Mouse (Mus musculus) naive thymus-derived CD4-positive, alpha-beta T cell, adult 2 months (primary cell): ENCODE measurements around the gene Tmem164.
"Not testable (repeated sequence)": the region's sequence is repeated elsewhere in the genome, so short reads cannot be mapped to it uniquely, and the experiment has no call there.

Experiments
- DNase-seq: peaks from one replicate; pipeline ENCODE4 v3.0.0-alpha.2; 2011; ENCODE audit warnings: low read depth

Gene Tmem164

DNA sequence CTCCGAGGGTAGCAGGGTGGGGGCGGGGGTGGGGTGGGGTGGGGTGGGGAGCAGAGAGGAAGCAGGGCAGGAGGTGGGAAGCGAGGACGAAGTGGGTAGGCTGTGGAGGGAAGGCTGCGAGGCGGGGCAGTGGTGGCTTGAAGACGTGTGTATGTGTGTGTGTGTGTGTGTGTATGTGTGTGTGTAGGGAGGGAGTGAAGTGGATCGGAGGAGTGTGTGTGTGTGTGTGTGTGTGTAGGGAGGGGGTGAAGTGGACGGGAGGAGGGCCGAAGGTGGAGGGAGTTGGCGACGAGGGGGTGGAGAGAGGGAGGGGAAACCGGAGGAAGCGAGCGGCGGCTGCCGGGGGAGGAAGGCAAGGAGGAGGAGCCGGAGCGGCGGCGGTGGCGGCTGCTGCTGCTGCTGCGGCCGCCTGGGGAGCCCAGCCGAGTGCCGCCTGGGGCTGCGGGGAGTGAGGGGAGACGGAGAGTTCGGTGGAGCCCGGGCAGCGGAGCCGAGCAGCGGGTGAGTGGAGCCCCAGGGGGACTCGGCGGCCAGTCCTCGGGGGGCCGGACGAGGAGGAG, at the start of gene Tmem164:
Gene Tmem164, plus strand, starts transcription at position 351 of the 560 bp plus-strand sequence.
- DNase-seq, result peak; percentile 77

DNA sequence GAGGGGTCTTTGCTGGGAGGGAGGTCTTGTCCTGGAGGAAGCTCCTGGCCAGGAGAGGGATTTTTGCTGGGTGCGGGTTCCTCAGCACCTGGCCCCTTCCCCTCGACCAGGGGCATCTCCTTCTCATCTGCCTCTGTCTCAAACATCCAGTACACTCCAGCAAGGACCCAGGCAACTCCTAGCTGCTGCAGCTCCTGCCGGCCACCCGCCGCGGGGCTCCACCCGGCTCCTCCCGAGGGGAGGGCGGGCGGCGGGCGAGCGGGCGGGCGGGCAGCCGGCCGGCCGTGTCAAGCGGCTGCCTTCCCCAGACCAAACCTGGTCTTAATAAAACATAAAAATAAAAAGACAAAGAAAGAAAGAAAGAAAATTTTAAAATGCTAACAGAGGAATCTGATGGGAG, 48.2 kb upstream of the Tmem164 start:
- not testable (repeated sequence) for DNase-seq

GRCm38 (mm10) chrX:142647202-142647601, 34.0 kb upstream of the Tmem164 start:
- DNase-seq, result no peak

DNA sequence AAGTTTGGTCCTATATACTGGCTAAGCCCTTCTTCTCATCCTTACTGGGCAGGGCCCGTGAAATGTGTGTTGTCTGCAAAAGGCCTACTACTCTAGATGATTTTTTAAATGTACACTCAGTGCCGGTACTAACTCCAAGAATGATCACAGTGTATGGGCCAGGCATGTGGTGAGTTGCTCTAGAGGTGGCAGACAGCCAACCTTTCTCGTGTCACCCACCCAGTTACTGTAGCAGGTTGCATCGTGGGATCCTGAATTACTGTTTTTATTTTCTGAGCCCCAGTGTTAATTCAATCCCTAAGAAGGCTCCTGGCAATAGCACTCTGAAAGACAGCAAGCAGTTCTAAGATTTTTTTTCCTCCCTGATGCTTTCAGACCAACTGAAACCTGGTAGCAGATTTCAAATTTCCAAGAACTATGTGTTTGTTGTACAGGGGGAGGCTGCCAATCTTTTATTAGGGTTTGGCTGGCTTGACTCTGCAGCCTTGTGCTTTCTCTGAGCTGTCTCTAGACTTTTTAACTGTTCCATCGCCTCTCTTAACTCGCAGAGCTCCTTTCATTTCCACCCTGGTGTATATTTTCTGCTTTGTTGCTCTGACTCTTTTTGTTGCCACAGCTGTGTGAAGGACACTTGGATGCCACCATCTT, 31.0 kb upstream of the Tmem164 start:
- no peak for DNase-seq

DNA sequence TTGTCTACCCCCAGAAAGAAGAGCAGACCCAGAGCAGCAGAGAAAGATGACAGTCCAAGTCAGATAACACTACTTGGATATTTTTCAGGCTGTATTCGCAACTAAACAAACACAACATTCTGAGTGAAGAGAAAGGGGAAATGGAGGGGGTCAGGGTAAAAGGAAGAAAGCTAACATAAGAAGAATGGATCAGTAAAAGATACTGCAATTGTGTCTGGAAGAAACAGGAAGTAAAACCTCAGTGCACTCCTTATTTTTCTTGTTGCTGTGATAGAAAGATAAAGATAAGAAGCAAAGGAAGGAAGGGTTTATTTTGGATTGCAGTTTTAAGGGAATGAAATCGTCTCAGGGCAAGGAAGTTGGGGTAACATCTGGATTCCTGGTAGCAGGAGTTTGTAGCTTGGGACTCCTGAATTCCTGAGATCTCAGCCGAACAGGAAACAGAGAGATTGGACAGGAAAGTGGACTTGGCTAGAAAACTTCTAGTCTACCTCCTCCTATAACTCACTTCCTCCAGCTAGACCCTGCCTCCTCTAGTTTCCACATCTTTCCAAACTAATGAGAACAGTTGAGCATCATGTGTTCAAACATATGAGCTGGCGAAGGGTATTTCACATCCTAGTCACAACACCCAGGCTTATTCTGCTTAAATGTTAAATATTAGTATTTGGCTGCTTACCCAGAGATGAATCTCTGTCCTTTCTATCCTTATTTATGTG, 16.3 kb upstream of the Tmem164 start:
- DNase-seq, result no peak

DNA sequence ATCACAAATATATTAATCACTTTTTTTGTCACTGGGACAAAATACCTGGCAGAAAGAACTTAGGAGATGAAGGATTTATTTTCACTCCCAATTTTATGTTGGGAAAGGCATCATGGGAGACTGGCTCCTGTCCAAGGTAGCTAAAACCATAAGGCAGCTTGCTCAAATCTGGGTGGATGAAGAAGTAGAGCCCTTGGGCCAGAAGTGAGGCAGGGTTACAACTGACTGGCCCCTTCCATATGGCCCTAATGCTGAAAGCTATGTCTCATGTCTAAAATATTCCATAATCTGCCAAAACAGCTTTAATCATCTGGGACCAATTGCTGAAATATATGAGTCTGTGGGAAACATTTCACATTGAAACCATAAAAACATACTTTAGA, 15.8 kb upstream of the Tmem164 start:
- no peak for DNase-seq

DNA sequence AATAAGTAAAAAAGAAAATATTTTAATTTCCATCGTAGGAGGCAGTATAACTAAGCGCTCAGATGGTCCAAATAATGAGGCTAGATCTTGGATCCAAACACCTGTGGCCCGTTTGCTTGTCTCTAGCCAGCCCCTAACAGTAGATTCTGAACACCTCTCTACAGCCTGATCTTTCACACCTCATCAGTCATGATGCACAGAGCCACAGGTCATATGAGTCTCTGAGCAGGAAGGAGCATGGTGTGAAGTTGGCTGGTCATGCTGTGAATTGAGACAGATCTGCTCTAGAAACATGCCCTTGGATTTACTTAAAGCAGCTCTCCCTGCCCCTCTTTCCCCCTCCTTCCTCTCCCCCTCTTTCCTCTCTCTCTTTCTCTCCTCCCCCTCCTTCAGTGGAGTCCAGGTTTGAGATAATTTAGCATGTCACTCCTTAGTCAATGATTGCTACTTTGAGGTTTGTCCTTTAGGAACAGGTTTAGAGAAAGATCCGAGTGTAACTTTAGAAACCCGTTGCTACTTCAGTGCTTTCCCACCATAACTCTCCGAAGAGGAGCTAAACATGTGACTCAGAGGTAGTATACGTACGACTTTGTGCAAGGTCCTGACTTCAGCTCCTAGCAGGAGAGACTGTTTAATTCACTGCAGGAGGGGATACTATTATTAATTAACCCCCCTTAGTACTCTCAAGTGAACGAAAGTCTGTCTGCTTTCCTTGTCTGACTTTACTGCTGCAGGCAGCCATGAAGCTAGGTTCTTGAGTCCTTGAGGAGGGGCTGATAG, 11.7 kb upstream of the Tmem164 start:
- no peak for DNase-seq

- no peak for DNase-seq
These were observed 11.1 kb upstream of the Tmem164 start for GRCm38 (mm10) chrX:142670121-142670520.

DNA sequence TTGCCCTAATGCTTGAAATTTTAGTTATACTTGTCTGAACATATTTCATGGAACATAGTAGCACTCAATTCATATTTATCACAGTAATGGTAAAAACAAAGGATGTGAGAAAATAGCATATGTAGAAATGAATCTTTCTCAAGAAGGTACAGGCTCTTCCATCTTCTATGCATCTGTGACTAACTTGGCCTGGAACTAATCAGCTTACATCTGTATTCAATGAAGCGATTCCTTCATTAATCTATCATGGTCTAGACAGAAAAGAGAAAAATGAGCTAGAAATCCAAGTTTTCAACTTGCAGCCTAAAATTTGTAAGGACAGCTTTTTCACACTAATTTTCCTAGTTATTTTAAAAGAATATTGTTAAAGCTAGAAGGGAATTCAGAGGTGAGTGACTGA, 10.1 kb upstream of the Tmem164 start:
- DNase-seq, result no peak

DNA sequence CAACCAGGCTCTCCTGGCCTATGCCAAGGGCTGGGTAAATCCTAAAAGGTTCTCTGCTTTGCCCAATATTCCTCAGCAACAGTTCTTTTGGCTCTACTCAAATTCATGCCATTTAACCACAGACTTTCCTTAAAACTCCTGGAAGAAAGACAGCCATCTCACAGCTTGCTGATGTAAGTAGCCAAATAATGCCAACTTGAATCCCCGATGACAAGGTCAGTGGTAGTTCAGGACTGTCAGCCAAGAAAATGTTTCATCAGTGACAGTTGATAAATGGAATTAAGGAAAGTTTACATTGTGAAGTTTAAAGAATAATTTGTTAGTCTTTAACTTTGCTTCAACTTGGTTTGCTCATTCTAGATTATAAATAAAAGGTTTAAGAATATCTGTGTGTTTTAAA, 8.5 kb upstream of the Tmem164 start:
- no peak for DNase-seq

DNA sequence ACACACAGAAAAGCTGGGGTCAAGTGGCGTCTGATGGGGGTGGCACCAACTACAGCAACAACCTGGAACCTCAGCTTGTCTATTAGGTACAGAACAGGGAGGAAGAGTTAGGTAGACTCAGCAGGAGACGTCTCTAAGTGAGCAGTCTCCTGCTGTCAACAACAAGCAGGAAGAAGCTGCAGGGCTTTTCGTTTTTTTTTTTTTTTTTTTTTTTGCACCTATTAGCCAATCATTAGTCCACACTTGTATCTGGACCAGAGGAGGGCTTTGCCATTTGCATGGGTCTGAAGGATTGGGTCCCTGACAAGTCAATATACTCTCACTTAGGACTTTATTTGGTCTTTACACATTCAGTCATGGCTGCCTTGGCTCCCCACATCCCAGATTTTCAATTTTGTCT, 4.0 kb upstream of the Tmem164 start:
- no peak for DNase-seq

DNA sequence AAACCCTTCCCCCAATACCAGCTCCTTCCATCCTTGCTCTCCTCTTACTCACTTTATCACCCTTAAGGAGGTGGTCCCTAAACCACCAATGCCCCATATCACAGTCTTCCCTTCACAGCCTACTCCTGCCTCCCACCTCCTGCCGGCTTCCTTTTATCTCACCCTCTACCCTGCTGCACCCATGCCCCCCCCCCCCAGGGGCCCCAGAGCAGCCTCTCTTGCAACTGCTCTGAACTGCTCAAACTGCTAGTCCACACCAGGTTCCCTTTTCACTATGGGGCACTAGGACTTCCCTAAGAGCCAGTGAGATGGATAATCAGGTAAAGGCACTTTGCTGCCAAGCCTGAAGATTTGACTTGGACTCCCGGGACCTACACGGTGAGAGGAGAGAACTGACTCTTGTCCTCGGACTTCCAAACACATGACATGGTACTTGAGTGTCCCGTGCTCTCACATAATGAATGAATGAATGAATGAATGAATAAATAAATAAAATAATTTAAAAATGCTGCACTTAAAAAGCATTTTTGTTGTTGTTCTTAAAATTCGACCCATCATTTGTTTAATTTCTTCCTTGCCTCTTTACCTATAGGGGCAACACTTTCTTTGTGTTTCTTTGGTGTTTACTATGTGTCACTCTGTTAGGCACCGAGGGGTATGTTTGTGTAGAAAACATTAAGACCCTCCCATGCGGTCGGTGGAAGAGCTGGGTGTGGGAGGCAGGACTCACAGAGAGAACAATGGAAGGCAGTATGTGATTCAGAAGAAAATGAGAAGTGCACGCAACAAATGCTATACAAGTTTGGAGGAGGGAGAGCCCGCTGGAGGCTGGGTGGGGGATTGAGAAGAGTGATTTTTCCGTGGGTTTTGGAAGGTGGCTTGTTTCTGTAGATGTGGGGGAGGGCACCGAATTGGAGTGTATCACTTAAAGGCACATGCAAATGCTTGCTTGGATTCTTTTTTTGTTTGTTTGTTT, 2.4 kb upstream of the Tmem164 start:
- no peak for DNase-seq

DNA sequence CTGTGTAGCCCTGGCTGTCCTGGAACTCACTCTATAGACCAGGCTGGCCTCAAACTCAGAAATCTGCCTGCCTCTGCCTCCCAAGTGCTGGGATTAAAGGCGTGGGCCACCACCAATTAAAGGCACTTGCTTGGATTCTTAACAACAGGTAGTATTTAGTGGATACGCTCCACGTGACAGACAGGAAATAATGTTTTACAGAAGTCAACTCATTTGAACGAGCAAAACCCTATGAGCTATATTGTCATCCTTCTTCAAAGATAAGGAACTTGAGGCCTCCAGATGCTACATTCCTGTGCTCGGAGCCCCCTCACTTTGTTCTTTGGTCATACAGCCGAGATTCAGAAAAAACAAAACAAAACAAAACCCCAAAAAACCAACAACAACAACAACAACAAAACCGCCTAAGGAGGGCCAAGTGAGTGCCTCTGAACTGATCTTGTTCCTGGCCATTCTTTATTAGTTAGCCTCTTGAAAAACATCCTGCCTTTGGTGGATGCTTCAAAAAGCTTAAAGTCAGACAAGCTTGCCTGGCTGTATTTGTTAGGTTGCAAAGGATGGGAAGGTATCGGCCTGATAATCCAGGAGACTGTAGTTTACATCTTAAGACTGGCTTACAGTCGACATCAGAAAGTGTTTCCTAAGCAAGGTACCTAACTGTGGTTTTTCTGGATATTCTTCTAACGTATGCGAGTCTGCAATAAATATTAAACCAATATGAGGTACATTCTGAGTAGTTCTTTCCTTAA, 1.5 kb upstream of the Tmem164 start:
- peak; percentile 28 for DNase-seq

- peak; percentile 50 for DNase-seq
These were observed 683 bp upstream of the Tmem164 start for GRCm38 (mm10) chrX:142680391-142681055.

- peak; percentile 16 for DNase-seq
These were observed 473 bp downstream of the Tmem164 start for GRCm38 (mm10) chrX:142681616-142682141.

DNA sequence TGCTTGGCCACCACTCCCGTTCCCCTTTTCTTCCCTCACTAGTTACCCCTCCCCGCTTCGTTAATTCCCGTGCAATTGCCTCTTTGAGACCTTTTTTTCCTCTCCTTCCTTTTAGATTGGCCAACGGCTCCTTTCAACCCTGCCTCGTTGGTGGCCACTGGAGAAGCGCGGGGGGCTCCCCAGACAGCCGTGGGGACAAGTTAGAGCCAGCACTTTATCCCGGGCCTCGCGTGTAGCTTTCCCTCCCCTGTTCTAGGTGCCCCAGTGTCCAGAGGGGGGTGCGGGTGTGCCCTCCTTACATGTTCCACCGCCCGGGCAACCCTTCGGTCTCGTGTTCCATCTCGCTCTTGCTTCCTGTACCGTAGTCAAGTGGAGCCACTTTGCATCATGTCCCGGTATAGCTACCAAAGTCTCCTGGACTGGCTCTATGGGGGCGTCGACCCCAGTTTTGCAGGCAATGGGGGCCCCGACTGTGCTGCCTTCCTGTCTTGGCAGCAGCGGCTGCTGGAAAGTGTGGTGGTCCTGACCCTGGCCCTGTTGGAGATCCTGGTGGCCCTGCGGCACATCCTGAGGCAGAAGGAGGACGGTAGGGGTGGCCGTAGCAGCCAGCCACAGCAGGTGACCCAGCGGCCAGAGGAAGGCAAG, 1.1 kb downstream of the Tmem164 start:
- DNase-seq, result peak; percentile 39

DNA sequence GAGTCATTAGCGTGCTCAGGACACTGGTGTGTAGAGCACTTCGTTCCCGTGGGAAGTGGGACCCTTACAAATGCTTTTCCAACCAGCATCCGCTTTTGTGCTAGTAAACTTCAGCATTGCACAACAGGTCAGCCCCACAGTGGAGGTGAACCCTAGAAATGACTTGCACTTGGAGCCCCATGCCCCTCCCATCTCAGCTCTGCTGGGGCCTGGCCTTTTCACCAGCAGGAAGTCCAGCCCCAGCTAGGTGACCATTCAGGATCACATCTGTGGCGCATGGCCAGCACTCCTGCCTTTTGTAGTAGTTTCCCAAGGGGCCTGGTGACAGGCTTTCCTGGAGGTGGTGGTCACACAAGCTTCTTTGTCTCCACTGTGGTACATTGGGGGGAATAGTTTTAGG, 1.8 kb downstream of the Tmem164 start:
- no peak for DNase-seq

DNA sequence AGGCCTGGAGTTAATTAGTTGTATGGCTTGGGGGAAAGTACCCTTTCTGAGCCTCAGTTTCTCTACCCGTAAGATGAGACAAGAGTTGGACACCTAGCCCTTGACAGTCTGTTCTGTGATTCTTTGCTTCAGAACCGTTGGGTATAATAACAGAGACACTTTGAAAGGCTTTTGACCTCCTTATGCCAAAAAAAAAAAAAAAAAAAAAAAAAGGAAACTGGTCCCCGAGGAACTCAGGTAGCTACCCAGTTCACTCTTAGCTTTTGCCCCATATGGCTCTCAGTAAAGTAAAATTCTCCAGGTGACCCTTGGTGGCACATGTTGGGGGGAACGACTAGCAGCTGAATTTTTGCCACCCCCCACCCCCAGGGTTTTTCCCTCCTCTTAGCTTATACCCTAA, 3.5 kb downstream of the Tmem164 start:
- no peak for DNase-seq

- no peak for DNase-seq
These were observed 4.5 kb downstream of the Tmem164 start for GRCm38 (mm10) chrX:142685676-142686075.
